Mouse (Mus musculus) adrenal gland, postnatal 10 days (tissue): Measurements from ENCODE around the gene Nat8f2. TPM values are rescaled to one million over a fixed set of nuclear protein-coding genes. Genes with fewer than 3 reads are reported as not detected.
A peak's percentile ranks its signal among the peaks of the same experiment; 100 is the strongest.
"Not testable (repeated sequence)": the region's sequence is repeated elsewhere in the genome, so short reads cannot be mapped to it uniquely, and the experiment has no call there.

Source experiments
- DNase-seq: peaks from one replicate; pipeline ENCODE4 v3.0.0; 2021; ENCODE audit warnings: mixed read lengths
- long read RNA-seq, 2 experiments: library from polyadenylated mRNA; stranded (forward); transcript quantifications; one replicate each; pipeline ENCODE4 v2.0.0; 2021
- total RNA-seq, 2 experiments: library from RNA; stranded (reverse); gene quantifications; 2 replicates each; pipeline ENCODE4 v1.2.3; 2021

Nat8f2 gene
- under 1 TPM; 0.63 to 0.88 TPM for total RNA-seq
- long read RNA-seq, experiment 1, result 0 reads
- long read RNA-seq, experiment 2, partial matches to known transcripts, result 0 of 2 reads
- long read RNA-seq, experiment 2, other reads (novel, unspliced or antisense), result 2 of 2 reads

DNA sequence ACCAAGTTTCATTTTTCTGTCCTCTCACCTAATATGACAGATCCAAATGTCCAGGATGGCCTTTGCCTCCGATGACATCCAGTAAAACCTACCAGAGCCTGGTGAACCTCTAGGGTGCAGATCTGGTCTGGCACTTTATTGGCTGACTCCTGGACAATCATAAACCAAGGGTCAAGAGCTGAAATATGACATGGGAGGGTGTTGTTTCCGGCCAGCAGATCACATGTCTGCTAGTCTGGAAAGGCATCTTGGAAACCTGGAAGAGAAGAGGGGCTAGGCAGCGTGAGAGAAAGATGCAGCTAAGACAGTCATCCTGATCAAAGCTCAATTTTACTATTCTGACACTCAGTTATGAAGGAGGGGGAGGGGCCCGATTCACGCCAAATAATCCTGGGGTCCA lies at the start of gene Nat8f2:
Nat8f2 (minus strand) TSS at position 153 of the 400 bp plus-strand sequence.
- not testable (repeated sequence) for DNase-seq

DNA sequence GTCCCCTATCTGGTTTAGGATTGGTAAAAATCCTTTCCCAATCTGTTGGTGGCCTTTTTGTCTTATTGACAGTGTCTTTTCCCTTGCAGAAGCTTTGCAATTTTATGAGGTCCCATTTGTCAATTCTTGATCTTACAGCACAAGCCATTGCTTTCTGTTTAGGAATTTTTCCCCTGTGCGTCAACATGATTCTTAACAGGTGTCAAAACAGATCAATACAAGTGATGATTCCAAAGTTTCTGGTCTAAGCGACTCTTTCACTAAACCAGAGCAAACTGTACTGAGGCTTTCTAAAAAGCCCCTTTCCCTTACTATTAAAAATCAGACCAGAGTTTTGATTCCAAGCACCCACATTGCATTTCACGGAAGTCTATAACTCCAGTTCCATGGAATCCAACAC lies 49.4 kb upstream of the Nat8f2 start:
- not testable (repeated sequence) for DNase-seq

DNA sequence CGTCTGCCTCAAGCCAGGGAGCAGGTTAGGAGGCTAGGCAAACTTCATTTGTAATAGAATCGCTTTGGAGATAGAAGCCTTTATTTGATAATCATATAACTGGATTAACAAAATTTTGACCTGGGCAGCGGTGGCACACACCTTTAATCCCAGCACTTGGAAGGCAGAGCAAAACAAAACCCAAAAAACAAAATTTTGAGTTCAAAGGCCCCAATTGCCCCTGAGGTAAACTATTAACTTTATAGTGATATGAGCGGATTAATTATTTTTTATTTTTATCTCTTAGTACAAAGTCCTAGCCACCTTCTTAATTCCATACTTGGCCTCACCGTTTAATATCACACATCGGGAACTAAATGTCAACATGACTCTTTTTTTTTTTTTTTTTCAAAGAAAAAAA lies 47.6 kb upstream of the Nat8f2 start:
- no peak for DNase-seq

DNA sequence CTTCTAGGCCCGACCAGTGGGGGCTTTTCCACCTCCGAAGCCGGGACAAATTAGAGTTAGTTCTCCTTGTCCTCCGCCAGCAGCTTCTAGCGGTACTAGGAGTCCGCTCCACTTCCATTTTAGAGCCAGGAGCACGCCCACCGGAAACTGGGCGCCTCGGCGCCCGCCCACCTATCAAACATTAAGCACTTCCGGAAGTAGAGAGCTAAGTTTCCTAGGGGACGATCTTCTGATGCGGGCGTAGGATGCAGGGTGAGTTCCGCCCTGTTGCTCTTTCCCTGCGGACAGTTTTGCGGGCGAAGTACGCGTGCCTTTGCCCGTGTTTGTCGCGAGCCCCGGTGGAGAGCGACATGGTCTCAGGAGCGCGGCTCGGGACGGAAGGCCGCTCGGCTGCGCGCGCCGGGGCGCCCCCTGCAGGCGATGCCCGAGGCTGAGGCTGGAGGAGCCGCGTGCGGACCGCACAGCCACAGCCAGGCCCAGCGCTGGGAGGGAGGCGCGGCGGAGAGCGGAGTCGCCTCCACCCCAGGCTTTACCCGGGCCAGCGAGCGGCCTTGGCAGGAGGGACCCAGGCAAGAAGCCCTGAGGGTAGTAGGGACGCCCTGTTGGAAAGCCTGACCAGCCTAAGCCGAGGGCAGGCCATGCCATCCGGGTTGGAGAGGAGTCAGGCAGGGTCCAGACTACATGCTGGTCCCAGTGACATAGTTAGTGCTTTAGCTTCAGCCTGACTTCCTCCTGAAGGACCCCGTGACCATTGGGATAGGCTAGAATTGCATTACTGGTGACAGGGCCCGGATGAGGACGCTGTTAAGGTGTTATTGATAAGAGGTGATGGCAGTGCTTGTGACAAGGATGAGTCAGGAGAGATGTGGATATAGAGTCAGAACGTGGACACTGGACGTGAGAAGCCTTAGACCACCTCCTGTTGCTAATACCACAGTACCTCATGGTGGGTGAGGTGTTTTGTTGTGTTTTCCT lies 46.9 kb upstream of the Nat8f2 start, which contains the start of gene Nat8f1:
Nat8f1 (minus strand) TSS at position 149 of the 975 bp plus-strand sequence.
- DNase-seq, result peak; percentile 91

DNA sequence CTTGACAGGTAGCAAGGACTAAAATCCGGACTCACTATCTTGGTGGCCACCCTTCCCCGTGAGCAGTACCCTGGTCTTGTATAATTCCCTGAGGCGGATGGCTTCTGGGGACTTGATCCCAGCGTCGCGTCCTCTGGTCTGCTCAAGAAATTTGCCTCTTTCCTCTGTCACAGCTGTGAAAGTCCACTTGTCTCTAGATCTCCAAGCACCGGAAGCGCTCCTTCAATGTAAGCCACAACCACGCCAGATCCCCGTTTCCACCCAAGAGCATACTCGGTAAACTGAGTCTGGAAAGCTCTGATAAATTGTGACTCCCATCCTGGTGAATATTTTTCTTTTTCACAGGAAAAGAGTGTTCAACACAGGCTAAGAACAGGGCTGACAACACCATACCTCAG lies 46.2 kb upstream of the Nat8f2 start:
- peak; percentile 38 for DNase-seq

DNA sequence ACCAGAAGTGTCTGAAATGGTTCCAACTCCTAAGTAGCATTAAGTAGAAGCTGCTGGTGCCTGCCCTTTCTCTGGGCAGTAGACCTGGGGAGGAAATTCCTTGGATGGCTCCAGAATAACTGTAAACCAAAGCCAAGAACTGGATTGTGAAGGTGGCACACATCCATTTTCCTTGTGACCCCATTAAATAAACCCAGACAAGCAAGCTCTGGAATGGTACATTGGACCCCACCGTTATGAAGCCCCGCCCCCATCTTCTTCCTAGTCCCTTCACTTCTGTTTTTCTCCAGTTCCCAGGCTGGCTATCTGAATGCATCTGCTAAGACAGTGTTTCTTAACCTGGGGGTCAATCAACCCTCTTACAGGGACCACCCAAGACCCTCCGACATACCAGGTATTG lies 42.6 kb upstream of the Nat8f2 start, which contains the start of gene Tprkb:
Tprkb (plus strand) TSS at position 279 of the 400 bp plus-strand sequence.
- no peak for DNase-seq

DNA sequence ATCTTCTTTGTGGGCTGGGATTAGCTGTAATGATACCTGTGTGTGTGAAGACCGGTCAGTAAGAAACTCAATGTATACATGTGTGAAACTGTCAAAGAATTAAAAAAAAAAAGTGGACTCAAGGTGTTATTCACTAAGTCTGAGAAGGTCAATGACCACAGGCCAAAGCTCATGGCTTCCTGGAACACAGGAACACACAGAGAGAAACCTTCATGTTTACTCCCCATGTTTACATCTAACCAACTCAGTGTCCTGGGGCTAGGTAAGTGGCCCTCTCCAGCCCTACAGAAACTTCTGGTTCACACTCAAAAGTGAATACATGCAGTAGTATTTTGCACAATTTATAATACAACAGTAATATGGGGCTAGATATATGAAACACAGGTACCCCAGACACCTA lies 40.7 kb upstream of the Nat8f2 start:
- DNase-seq, result no peak

DNA sequence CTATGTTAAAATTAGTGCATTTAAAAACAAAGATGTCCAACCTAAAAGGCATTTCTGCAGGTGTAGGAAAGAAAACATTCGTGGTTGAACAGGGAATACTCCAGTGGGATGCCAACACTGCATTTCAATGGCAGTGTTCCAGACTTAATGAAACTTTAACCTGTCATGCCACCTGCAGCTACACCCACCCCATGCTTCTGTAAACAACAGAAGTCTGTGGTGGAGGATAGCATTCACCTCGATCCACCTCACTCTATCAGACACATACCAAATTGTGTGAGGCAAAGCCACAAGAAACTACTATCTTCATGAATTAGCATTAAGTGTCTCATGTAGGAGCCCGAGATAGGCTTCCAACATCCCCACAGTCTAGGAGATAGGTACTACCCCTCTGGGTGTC lies 39.4 kb upstream of the Nat8f2 start:
- no peak for DNase-seq

DNA sequence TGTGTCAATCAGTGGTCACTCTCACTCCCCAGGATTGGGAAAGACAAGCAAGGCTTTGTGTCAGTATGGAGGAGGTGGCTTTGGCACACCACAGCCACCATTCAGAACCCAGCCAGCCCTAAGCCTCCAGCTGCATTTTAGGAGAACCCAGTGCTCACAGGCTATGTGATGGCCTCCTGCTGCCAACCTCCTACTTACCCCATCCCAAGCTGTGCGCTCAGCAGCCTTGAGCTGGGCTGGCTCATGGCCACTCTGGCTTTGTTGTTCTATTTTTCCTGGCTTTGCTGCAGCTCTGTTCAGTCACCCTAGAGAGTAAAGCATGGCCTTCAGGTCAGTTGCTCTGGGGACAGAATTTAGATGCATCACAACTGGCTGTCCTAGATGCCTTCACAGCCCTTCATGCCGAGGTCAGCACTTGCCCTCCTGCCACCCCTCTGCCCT lies 38.0 kb upstream of the Nat8f2 start:
- peak; percentile 75 for DNase-seq

DNA sequence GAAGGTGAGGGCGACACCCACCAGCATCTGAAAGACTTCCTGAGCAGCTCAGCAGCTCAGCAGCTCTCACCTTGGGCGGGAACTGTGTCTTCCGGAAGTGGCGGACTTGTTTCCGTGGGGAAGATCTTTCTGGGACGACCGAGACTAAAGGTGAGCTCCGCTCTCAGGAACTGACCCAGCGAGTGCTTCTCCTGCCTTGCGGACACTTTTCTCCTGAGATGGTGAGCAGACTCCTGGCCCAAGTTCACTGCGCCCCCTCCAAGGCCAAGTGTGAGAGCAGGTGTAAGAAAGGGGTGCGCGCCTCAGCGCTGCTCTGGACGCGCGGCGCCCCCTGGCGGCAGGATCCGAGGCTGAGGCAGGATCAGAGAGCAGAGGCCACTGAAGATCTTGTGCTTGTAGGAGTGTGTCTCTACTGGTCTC lies 35.7 kb upstream of the Nat8f2 start, which contains the start of gene Nat8f4:
Nat8f4 (minus strand) TSS at position 243 of the 420 bp plus-strand sequence.
- DNase-seq, result peak; percentile 89

DNA sequence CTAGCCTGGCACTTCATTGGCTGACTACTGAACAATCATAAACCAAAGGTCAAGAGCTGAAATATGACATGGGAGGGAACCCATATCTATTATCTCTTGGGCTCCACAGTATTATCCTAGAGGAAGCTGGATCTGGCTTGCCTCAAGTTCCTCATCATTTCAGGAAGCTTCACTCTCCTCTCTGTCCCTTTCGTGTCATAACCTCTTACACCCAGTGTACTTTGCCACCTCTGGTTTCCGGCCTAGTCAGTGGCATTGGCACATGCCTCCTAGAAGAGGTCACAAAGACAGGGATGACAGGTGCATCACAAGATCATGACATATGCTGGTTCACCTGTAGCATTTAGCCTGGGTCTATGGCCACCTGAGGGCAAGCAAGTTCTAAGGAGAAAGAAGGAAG lies 33.3 kb upstream of the Nat8f2 start:
- DNase-seq, result no peak

DNA sequence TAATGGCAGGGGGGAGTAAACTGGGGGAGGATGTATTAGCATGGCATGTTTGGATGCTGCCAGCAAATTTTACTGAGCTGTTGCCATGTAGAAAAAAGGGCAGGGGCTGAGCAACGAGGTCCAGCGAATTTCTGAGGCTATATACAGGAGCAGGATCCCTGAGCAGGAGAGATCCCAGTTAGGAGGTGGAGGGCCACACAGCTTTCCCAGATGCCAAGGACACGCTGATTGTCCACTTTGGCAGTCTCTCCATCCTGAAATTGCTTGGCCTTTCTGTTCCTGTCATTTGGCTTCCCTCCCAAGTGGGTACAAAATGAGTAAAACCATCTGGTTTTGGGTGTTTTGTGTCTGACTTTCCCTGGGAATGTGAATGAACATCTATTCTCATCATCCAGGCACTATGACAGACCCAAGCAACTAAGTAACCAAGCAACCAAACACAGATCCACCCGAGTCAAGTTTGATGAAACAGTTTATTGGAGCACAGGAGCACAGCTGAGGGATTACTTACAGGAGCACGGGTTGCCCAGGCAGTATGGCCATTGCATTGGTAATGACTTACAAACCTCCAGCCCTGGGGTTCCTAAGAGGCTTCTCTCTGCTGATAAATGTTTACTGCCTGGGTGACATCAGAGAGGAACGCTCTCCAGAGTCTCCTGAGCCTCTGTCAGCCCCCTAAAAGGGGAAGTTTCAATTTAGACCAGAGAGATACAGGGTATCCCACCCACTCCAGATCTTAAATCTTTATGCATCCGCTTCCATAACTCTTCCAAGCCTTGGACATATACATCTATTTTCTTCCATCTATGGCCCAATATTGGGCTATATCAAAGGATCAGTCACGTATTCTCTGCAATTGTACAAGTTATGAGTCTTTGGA lies 29.9 kb upstream of the Nat8f2 start:
- DNase-seq, result peak; percentile 31

DNA sequence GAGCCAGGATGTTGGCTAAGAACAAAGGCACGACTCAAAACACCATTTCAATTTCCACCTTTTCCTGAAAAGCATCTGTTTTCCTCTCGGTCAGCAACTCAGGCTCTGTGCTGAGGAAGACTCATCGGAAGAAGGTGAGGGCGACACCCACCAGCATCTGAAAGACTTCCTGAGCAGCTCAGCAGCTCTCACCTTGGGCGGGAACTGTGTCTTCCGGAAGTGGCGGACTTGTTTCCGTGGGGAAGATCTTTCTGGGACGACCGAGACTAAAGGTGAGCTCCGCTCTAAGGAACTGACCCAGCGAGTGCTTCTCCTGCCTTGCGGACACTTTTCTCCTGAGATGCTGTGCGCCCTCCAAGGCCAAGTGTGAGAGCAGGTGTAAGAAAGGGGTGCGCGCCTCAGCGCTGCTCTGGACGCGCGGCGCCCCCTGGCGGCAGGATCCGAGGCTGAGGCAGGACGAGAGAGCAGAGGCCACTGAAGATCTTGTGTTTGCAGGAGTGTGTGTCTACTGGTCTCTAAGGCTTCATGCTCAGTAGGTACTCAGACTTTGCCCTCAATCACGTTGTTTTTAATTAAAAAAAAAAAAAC lies 26.2 kb upstream of the Nat8f2 start:
- DNase-seq, result peak; percentile 35

DNA sequence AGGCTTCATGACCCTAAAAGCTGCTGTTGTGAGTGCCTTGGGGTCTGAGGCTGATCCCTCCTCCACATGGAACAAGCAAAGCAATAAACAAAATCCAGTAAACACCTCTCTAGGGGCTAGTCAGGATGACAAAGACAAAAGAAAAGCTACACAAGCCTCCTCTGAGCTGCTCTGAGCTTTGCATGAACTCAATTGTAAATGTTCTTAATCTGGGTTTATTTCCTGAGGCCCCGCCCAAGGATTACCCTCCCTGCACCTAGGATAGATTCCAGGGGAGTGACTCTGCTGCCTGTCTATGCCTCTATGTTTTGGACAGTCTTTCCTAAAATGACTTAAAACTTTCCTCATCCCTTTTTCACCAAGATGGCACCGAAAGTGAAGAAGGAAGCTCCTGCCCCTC lies 20.0 kb upstream of the Nat8f2 start:
- no peak for DNase-seq

DNA sequence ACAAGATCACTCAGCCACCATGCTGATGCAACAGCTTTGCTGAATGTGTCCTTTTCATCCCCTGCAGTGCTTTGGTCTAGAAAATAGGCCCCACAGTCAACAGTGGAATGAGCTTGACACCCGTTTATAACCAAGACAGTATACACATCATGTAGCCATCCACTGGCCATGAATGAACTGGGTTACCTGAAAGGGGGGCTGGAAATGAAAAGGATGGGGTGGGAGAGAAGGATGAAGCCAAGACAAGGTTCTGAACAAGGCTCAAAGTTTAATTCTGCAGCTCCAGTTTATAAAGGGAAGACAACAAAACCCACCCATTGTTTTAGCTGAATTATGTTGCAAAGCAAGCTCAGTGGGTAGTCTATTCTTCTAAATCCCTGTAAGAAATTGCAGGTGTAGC lies 15.4 kb upstream of the Nat8f2 start:
- no peak for DNase-seq

DNA sequence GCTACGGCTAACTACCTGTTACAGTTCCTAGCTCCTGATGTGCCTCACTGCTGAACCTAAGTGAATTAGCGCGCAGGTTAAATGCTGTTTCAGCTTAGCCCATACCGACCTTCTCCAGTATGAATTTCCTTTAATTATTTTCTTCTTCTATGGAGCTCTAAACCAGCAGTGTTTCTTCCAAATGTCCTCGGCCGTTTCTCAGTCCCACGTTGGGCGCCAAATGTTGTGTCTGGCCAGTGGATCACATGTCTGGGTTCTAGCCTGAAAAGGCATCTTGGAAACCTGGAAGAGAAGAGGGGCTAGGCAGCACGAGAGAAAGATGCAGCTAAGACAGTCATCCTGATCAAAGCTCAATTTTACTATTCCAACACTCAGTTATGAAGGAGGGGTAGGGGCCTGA lies 14.3 kb upstream of the Nat8f2 start:
- DNase-seq, result not testable (repeated sequence)

DNA sequence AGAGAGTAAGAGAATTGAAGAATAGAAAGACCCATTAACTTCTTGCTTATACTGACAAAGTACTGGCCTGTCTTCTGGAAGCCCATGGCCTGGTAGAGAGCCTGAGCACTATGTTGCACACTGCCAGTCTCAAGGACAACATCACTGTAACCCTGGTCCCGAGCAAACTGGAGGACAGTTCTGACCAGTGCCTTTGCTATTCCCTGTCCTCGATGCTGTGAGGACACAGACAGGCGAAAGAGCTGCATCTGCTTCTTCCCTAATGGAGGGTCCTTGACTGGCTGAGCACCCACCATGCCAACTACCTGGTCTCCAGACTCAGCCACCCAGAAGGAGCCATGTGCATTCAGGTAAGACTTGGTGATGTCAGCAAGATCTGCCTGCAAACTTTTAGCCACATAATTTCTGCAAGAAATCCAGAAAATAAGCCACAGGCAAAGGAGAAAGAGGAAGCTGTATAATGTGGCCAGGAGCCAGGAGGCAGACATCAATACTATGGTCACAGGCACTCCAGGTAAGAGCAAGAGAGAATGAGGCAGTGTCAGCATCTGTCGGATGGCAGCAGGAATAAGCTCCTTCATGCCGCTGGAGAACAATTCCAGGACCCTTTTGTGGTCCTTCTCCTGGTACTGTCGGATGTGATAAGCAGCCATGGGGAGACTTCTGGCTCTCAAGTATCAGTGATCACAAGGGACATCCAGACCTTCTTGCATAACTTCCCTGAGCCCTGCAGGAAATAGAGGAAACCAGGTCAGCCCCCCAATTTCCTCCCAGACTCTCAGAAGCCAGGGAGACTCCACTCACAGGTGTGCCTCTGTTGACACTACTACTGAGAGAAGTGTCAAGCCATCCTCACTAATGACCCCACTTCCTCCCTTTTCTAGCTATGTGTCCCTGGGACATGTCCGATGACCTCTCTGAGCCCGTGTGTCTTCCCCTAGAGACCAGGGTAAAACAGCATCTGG lies 950 bp downstream of the Nat8f2 start:
- DNase-seq, result no peak

DNA sequence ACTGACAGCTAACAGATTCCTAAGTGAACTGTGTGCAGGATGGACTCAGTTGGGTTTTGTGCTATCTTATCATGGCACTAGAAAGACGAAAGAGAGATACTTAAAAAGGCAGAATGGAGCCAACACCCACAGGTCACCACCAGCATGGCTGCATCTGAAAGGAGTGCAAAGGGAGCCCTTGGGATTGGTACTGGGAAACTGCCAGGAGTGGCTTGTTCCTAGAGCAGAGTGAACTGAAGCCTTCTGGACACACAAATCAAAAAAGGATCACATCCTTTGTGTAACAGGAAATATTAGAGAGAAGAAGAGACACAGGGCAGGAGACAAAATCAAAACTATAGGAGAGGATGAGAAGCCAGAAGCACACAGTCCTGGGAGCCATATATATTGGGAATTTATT lies 2.0 kb downstream of the Nat8f2 start:
- DNase-seq, result peak; percentile 45

DNA sequence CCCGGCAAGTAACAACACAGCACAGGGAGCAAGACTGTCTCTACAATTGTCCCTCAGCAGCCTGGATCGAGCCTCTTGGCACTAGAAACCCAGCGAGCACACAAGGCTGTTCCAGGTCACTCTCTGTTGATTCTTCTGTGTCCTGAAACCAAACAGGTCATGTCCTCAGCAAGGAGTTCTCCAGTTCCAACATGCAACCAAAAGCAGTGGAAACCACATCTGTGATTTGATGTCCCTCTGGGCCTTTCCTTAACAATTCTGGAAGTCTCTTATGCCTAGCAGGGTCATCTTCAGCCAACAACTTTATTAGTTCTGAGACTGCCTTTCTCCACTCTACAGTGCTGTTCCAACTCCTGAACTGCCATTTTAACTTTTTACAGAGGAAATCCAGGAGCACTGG lies 2.8 kb downstream of the Nat8f2 start:
- not testable (repeated sequence) for DNase-seq

DNA sequence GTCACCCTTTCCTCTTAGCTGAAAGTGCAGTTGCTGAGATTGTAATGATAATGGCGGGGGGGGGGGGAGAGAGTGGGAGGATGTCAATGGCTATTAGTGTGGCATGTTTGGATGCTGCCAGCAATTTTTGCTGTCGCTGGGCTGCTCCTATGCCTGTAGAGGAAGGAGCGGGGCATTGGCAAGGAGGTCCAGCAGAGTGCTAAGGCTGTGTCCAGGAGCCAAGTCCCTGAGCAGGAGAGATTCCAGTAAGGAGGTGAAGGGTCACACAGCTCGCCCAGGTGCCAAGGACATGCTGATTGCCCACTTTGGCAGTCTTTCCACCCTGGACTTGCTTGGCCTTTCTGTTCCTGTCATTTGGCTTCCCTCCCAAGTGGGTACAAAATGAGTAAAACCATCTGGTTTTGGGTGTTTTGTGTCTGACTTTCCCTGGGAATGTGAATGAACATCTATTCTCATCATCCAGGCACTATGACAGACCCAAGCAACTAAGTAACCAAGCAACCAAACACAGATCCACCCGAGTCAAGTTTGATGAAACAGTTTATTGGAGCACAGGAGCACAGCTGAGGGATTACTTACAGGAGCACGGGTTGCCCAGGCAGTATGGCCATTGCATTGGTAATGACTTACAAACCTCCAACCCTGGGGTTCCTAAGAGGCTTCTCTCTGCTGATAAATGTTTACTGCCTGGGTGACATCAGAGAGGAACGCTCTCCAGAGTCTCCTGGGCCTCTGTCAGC lies 3.9 kb downstream of the Nat8f2 start:
- peak; percentile 48 for DNase-seq
